Mouse (Mus musculus): ENCODE results near the gene Zfp941. TPM values are rescaled to one million over a fixed set of nuclear protein-coding genes. Genes with fewer than 3 reads are reported as not detected.

Gene Zfp941
- polyA plus RNA-seq, 1 experiment: 12.8 TPM

GRCm38 (mm10) chr7:140763447-140764020, 58.4 kb downstream of the Zfp941 start, which contains the start of gene Cyp2e1:
Gene Cyp2e1 (plus strand): TSS chr7:140763739.
- TF ChIP-seq POLR2A (IDR thresholded peaks at IDR 0.05; ENCODE audit: borderline replicate concordance, extremely low read depth, insufficient read depth, insufficient read length, poor library complexity, severe bottlenecking) (no peak), CTCF (IDR thresholded peaks at IDR 0.05; ENCODE audit: borderline replicate concordance, extremely low read depth, insufficient read depth, insufficient read length) (no peak)
- DNase-seq (ENCODE audit: low read depth): no peak

GRCm38 (mm10) chr7:140760647-140761046, 61.3 kb downstream of the Zfp941 start:
- no peak for DNase-seq (ENCODE audit: low read depth)
- TF ChIP-seq POLR2A (IDR thresholded peaks at IDR 0.05; ENCODE audit: borderline replicate concordance, extremely low read depth, insufficient read depth, insufficient read length, poor library complexity, severe bottlenecking): no peak
- TF ChIP-seq CTCF (IDR thresholded peaks at IDR 0.05; ENCODE audit: borderline replicate concordance, extremely low read depth, insufficient read depth, insufficient read length): no peak

Other genes with a start within 250 kb of the Zfp941 start
- gene Olfr46, start 220.9 kb downstream of the Zfp941 start, polyA plus RNA-seq (2012; rRNA removed): not detected in 2 replicates
- not detected in 2 replicates for gene Olfr61, start 193.2 kb downstream of the Zfp941 start, polyA plus RNA-seq (2012; rRNA removed)
- gene Olfr53, start 175.7 kb downstream of the Zfp941 start, polyA plus RNA-seq (2012; rRNA removed): not detected in 2 replicates
- gene Olfr539, start 162.2 kb downstream of the Zfp941 start, polyA plus RNA-seq (2012; rRNA removed): 0.01 and 0.03 TPM in 2 replicates
- not detected in 2 replicates for gene Olfr45, start 140.2 kb downstream of the Zfp941 start, polyA plus RNA-seq (2012; rRNA removed)
- gene Olfr541, start 124.9 kb downstream of the Zfp941 start, polyA plus RNA-seq (2012; rRNA removed): not detected in 2 replicates
- not detected in 2 replicates for gene Cyp2e1, start 58.4 kb downstream of the Zfp941 start, polyA plus RNA-seq (2012; rRNA removed)
- 0.15 and 0.18 TPM in 2 replicates for gene Syce1, start 34.3 kb downstream of the Zfp941 start, polyA plus RNA-seq (2012; rRNA removed)
- 0.25 TPM in 1 of 2 replicates, not detected in the other for gene Urah, start 12.8 kb upstream of the Zfp941 start, polyA plus RNA-seq (2012; rRNA removed)
- 0.23 TPM in 1 of 2 replicates, not detected in the other for gene Scgb1c1, start 23.4 kb upstream of the Zfp941 start, polyA plus RNA-seq (2012; rRNA removed)
- 0.06 and 0.07 TPM in 2 replicates for gene Odf3, start 25.6 kb upstream of the Zfp941 start, polyA plus RNA-seq (2012; rRNA removed)
- gene Gm45785, start 34.2 kb upstream of the Zfp941 start, polyA plus RNA-seq (2012; rRNA removed): 0.19 and 0.21 TPM in 2 replicates
- 103 and 106 TPM in 2 replicates for gene Ric8a, start 34.8 kb upstream of the Zfp941 start, polyA plus RNA-seq (2012; rRNA removed)
- gene Bet1l, start 35.4 kb upstream of the Zfp941 start, polyA plus RNA-seq (2012; rRNA removed): 26.9 and 32.1 TPM in 2 replicates
- 138 and 146 TPM in 2 replicates for gene Psmd13, start 59.8 kb upstream of the Zfp941 start, polyA plus RNA-seq (2012; rRNA removed)
- 41.3 and 46.9 TPM in 2 replicates for gene Sirt3, start 60.1 kb upstream of the Zfp941 start, polyA plus RNA-seq (2012; rRNA removed)
- not detected in 2 replicates for gene Cox8b, start 78.3 kb upstream of the Zfp941 start, polyA plus RNA-seq (2012; rRNA removed)
- 0.18 and 0.21 TPM in 2 replicates for gene Nlrp6, start 98.7 kb upstream of the Zfp941 start, polyA plus RNA-seq (2012; rRNA removed)
- 13.2 and 18.9 TPM in 2 replicates for gene Pgghg, start 119.2 kb upstream of the Zfp941 start, polyA plus RNA-seq (2012; rRNA removed)
- gene Ifitm5, start 128.1 kb upstream of the Zfp941 start, polyA plus RNA-seq (2012; rRNA removed): 0.78 and 7.3 TPM in 2 replicates
- not detected in 2 replicates for gene Gm45717, start 133.8 kb upstream of the Zfp941 start, polyA plus RNA-seq (2012; rRNA removed)
- 153 and 201 TPM in 2 replicates for gene Ifitm2, start 133.8 kb upstream of the Zfp941 start, polyA plus RNA-seq (2012; rRNA removed)
- 23.4 and 31.8 TPM in 2 replicates for gene Ifitm1, start 145.0 kb upstream of the Zfp941 start, polyA plus RNA-seq (2012; rRNA removed)
- 13.0 and 26.1 TPM in 2 replicates for gene Ifitm3, start 188.6 kb upstream of the Zfp941 start, polyA plus RNA-seq (2012; rRNA removed)
- gene Ifitm6, start 195.7 kb upstream of the Zfp941 start, polyA plus RNA-seq (2012; rRNA removed): 0.73 and 0.77 TPM in 2 replicates
- not detected in 2 replicates for gene Gm17387, start 207.0 kb upstream of the Zfp941 start, polyA plus RNA-seq (2012; rRNA removed)
- gene B4galnt4, start 238.9 kb upstream of the Zfp941 start, polyA plus RNA-seq (2012; rRNA removed): 151 and 166 TPM in 2 replicates

Data from brain, embryonic 14.5 days (tissue).